Mouse (Mus musculus) yolk sac, embryonic 10.5 days (tissue): ENCODE measurements around the gene Gabarapl1.
A peak's percentile ranks its signal among the peaks of the same experiment; 100 is the strongest.

Experiments
- DNase-seq: peaks from one replicate; pipeline ENCODE4 v3.0.0-alpha.2; 2017; ENCODE audit warnings: low spot score

The Gabarapl1 gene

GRCm38 (mm10) chr6:129535723-129536122 is 2.8 kb downstream of the Gabarapl1 start:
- no peak for DNase-seq

- no peak for DNase-seq
Measured at GRCm38 (mm10) chr6:129538555-129538954, 5.6 kb downstream of the Gabarapl1 start.

- no peak for DNase-seq
Measured at GRCm38 (mm10) chr6:129541931-129542330, 9.0 kb downstream of the Gabarapl1 start.

GRCm38 (mm10) chr6:129542540-129542939 is 9.6 kb downstream of the Gabarapl1 start:
- no peak for DNase-seq

GRCm38 (mm10) chr6:129543709-129544606 is 11.0 kb downstream of the Gabarapl1 start:
- DNase-seq, result no peak

GRCm38 (mm10) chr6:129547277-129547676 is 14.3 kb downstream of the Gabarapl1 start:
- no peak for DNase-seq

- DNase-seq, result no peak
Measured at GRCm38 (mm10) chr6:129548009-129548408, 15.0 kb downstream of the Gabarapl1 start.

- DNase-seq, result no peak
Measured at GRCm38 (mm10) chr6:129557298-129558023, 24.5 kb downstream of the Gabarapl1 start.

GRCm38 (mm10) chr6:129558946-129559640 is 26.1 kb downstream of the Gabarapl1 start:
- DNase-seq, result peak; percentile 44

- DNase-seq, result no peak
Measured at GRCm38 (mm10) chr6:129559641-129560027, 26.7 kb downstream of the Gabarapl1 start.

GRCm38 (mm10) chr6:129565257-129565656 is 32.3 kb downstream of the Gabarapl1 start:
- DNase-seq, result no peak

GRCm38 (mm10) chr6:129575315-129575714 is 42.4 kb downstream of the Gabarapl1 start:
- DNase-seq, result no peak

- DNase-seq, result no peak
Measured at GRCm38 (mm10) chr6:129577605-129578004, 44.6 kb downstream of the Gabarapl1 start, which contains the start of gene Klre1. Gene Klre1, plus strand, starts transcription at chr6:129577905.

- DNase-seq, result no peak
Measured at GRCm38 (mm10) chr6:129581274-129581673, 48.3 kb downstream of the Gabarapl1 start.

GRCm38 (mm10) chr6:129581896-129582295 is 48.9 kb downstream of the Gabarapl1 start:
- DNase-seq, result no peak

GRCm38 (mm10) chr6:129583014-129583413 is 50.1 kb downstream of the Gabarapl1 start:
- DNase-seq, result no peak

- DNase-seq, result no peak
Measured at GRCm38 (mm10) chr6:129591508-129591907, 58.5 kb downstream of the Gabarapl1 start, which contains the start of gene Klrd1. Gene Klrd1, plus strand, starts transcription at chr6:129591782.
